Mouse (Mus musculus): ENCODE measurements around the gene Vwa7.

Vwa7 gene

GRCm38 (mm10) chr17:35047688-35048087 is 31.3 kb downstream of the Vwa7 start:
- peak; percentile 41 for DNase-seq

- DNase-seq: peak; percentile 43
These were observed 32.0 kb downstream of the Vwa7 start for GRCm38 (mm10) chr17:35048149-35048931.

- DNase-seq: no peak
These were observed 32.6 kb downstream of the Vwa7 start for GRCm38 (mm10) chr17:35048932-35049440.

- peak; percentile 82 for DNase-seq
These were observed 33.2 kb downstream of the Vwa7 start, which contains the start of gene Clic1 for GRCm38 (mm10) chr17:35049561-35050016. Clic1 (plus strand) TSS chr17:35049966.

- DNase-seq: peak; percentile 90
These were observed 33.9 kb downstream of the Vwa7 start for GRCm38 (mm10) chr17:35050126-35050750.

- DNase-seq: peak; percentile 86
These were observed 35.0 kb downstream of the Vwa7 start for GRCm38 (mm10) chr17:35051156-35052086.

GRCm38 (mm10) chr17:35052271-35052798 is 36.0 kb downstream of the Vwa7 start:
- no peak for DNase-seq

- DNase-seq: peak; percentile 38
These were observed 39.5 kb downstream of the Vwa7 start for GRCm38 (mm10) chr17:35055691-35056495.

- DNase-seq: no peak
These were observed 40.7 kb downstream of the Vwa7 start for GRCm38 (mm10) chr17:35057090-35057489.

- DNase-seq: peak; percentile 33
These were observed 41.9 kb downstream of the Vwa7 start for GRCm38 (mm10) chr17:35058316-35058715.

- DNase-seq: peak; percentile 98
These were observed 42.8 kb downstream of the Vwa7 start, which contains the start of gene Ddah2 for GRCm38 (mm10) chr17:35058911-35059892. Ddah2 (plus strand) TSS chr17:35059035.

- DNase-seq: peak; percentile 43
These were observed 43.7 kb downstream of the Vwa7 start for GRCm38 (mm10) chr17:35060071-35060470.

GRCm38 (mm10) chr17:35060737-35061297 is 44.4 kb downstream of the Vwa7 start:
- DNase-seq: peak; percentile 65

GRCm38 (mm10) chr17:35061299-35061698 is 44.9 kb downstream of the Vwa7 start:
- DNase-seq: no peak

- peak; percentile 36 for DNase-seq
These were observed 47.1 kb downstream of the Vwa7 start for GRCm38 (mm10) chr17:35063466-35063865.

GRCm38 (mm10) chr17:35064378-35064877 is 48.0 kb downstream of the Vwa7 start:
- DNase-seq: peak; percentile 33

GRCm38 (mm10) chr17:35064951-35065947 is 48.9 kb downstream of the Vwa7 start, which contains the start of gene Ly6g6c:
Ly6g6c (plus strand) TSS chr17:35065388.
- DNase-seq: peak; percentile 85

GRCm38 (mm10) chr17:35066084-35066483 is 49.7 kb downstream of the Vwa7 start, which contains the start of gene Mpig6b:
Mpig6b (minus strand) TSS chr17:35066184.
- DNase-seq: no peak

All from kidney, postnatal 10 days (tissue).